Mouse (Mus musculus) bone marrow, adult 2 months (tissue): ENCODE measurements around the gene Rtp3. TPM values are rescaled to one million over a fixed set of nuclear protein-coding genes. Genes with fewer than 3 reads are reported as not detected.

Experiments
- H3K27ac ChIP-seq: fragments of 200-500 bp; 2 replicates; pipeline ENCODE4 v1.5.1; 2012; ENCODE audit warnings: low read depth, mild to moderate bottlenecking, control low read depth, inconsistent platforms, low read length; ENCODE audit not compliant: control insufficient read depth, poor library complexity, insufficient read depth
- H3K4me1 ChIP-seq: fragments of 200-500 bp; 2 replicates; pipeline ENCODE4 v1.6.1; 2011; ENCODE audit warnings: low read length; ENCODE audit not compliant: control insufficient read depth, insufficient read depth
- H3K4me3 ChIP-seq: fragments of 200-500 bp; replicated peaks from 2 replicates; pipeline ENCODE3; 2011; ENCODE audit warnings: mild to moderate bottlenecking, low read depth, low read length, control low read depth; ENCODE audit not compliant: control insufficient read depth
- CTCF ChIP-seq: fragments of 200-500 bp; IDR thresholded peaks from 2 replicates; pipeline ENCODE4 v1.5.1; 2011; ENCODE audit warnings: low read length, control low read depth; ENCODE audit not compliant: control insufficient read depth, insufficient read depth
- POLR2A ChIP-seq: fragments of 200-500 bp; IDR thresholded peaks from 2 replicates; pipeline ENCODE4 v1.6.1; 2011; ENCODE audit warnings: low read depth, mild to moderate bottlenecking, control low read depth, low read length, borderline replicate concordance; ENCODE audit not compliant: control insufficient read depth
- WGBS: fragments of 180-500 bp; shearing (Covaris S2); methylation state at CpG from one replicate; pipeline ENCODE4 v1.1.7; 2018; 5-methylcytosine and 5-hydroxymethylcytosine counted together
- polyA plus RNA-seq: library from polyadenylated mRNA; stranded (reverse); fragments of >200 nt; gene quantifications from 2 replicates; pipeline ENCODE4 v1.2.4, GENCODE M21; 2011; ENCODE audit warnings: low replicate concordance; ENCODE audit not compliant: missing spikeins, insufficient read depth, insufficient read length

The Rtp3 gene
- 0.75 and 0.93 TPM in 2 replicates for polyA plus RNA-seq

DNA sequence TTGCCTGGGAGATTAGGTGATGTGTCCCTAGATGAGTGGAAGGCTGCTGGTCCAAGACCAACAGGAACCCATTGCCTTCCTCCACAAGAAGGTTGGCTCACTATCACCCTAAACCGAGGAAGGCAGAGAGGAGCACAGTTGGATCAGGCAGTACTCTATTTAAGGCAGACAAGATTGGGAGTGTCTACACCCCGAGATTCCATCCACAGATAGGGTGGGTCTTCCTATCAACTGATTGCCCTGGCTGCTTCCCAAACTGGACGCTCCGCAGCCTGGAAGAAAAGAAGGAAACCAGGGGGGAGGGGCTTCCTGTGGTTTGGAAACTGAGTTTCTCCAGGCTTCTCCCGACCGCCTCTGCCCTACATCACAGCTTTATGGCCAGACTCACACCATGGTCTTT lies at the start of gene Rtp3:
Gene Rtp3 (minus strand): TSS at position 380 of the 400 bp plus-strand sequence.
- 56% methylated on average over 6 of the region's 6 CpGs for WGBS
- TF ChIP-seq POLR2A (no peak), CTCF (no peak)
- Histone ChIP-seq H3K4me3 (no peak within 1 kb of the TSS), H3K27ac (no peak within 1 kb of the TSS), H3K4me1 (no peaks in the 10 kb centered on the region; the same call in 1 of the 2 replicates)

DNA sequence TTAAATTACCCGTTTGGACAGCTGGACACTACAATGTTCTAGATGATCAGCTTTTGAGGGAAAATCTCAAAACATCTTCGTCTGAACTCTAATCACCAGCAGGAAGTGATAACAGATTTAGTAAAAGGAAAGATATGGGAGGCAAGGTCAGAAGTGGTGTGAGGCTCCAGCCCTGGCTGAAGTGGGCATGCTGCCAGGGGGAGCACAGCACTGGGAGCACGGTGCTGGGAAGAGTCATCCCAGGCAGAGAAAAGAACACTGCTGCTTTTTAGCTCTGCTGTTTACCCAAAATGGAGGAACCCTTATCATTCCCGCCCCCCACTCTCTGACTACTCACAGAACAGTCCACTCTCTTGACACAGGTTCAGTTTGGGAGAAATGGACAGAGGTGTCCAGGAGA lies 49.6 kb upstream of the Rtp3 start:
- 72% methylated on average over 4 of the region's 4 CpGs for WGBS

DNA sequence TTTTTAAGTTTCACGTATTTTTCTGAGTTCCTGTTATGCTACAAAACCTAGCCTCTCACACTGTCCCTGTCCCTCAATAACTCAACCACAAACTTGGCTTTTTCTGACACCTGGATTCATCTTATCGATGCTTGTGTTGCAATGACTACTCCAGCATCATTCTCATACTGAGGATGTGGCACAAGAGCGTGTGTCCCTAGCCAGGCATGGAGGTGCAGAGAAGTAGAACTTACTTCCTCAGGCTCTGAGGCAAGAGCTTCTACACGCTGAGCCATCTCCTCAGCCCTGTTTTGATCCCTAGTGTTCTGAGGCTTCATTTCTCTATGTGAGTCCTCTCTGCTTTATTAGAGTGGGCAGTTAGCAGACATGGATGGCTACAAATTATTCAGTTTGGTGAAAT lies 43.3 kb upstream of the Rtp3 start:
- peaks cover 5% of the 10 kb centered on the region for H3K4me1 ChIP-seq
- 45% methylated on average over 4 of the region's 4 CpGs for WGBS
- TF ChIP-seq POLR2A = no peak
- no peak for TF ChIP-seq CTCF
- H3K27ac ChIP-seq = no peak overlapping the region
- no peak overlapping the region for H3K4me3 ChIP-seq

More for the DNA sequence above, 49.6 kb upstream of the Rtp3 start:
- TF ChIP-seq CTCF (no peak), POLR2A (no peak)
- Histone ChIP-seq H3K27ac (no peak overlapping the region), H3K4me1 (peaks cover 3% of the 10 kb centered on the region), H3K4me3 (no peak overlapping the region)

DNA sequence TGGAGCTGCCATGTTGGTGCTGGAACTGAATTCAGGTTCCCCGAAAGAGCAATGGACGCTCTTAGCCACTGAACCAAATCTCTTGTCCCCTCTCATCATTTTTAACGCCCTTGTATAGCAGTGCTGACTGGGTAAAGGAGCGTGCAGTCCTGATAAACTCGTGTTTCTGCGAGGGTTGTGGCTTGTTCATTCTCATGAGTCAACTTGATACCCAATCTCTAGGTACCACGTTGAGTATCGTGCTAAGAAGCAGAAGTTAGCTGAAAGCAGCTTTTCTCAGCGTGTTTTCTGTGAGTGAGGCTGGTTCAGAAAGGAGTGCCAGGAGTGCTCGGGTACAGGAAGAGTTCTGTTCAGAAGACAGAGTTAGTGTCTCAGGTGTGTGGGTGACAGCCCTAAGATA lies 36.4 kb upstream of the Rtp3 start:
- Histone ChIP-seq H3K4me1 (no peaks in the 10 kb centered on the region; the same call in 1 of the 2 replicates), H3K4me3 (peak overlapping the region; percentile 14), H3K27ac (no peak overlapping the region)
- 66% methylated on average over 10 of the region's 10 CpGs for WGBS
- no peak for TF ChIP-seq CTCF

DNA sequence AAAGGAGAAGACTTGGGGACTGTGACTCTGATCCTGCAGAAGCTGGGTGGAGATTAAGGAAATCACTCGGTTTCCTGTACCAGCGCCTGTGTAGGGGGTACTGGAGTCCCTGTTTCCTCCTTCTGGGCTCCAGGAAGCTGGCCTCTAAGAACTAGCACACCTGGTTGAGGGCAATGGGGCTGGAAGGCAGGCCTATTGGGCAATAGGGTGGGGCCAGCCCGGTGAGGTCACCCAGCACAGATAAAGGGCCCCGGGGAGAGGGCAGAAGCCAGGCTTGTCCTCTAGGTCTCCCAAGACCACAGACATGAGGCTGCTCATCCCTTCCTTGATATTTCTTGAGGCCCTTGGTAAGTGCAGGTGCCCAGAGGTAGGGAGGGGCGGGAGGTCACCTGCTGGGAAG lies 28.6 kb upstream of the Rtp3 start, which contains the start of gene Ltf:
Gene Ltf (plus strand): TSS at position 250 of the 400 bp plus-strand sequence.
- TF ChIP-seq POLR2A (no peak; the same call in 1 of the 2 replicates), CTCF (no peak)
- 18% methylated on average over 5 of the region's 5 CpGs for WGBS
- Histone ChIP-seq H3K4me1 (no peaks in the 10 kb centered on the region; the same call in 1 of the 2 replicates), H3K4me3 (peak within 1 kb of the TSS; percentile 68), H3K27ac (peak within 1 kb of the TSS; percentile 81)

DNA sequence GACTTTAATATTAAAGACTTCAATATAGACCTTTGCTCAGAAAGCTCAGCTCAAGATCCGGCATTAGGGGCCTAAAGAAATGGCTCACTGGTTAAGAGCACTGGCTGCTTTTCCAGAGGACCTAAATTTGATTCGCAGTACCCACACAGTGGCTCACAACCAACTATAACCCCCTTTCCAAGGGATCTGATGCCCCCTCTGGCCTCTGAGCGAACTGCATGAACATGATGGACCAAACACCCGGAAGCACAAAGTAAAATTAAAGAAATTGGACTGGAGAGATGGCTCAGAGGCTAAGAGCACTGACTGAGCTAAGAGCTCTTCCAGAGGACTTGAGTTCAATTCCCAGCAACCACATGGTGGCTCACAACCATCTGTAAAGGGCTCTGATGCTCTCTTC lies 25.3 kb upstream of the Rtp3 start:
- Histone ChIP-seq H3K27ac (no peak overlapping the region), H3K4me3 (no peak overlapping the region), H3K4me1 (no peaks in the 10 kb centered on the region; the same call in 1 of the 2 replicates)
- WGBS = 81% methylated on average over 4 of the region's 4 CpGs
- TF ChIP-seq CTCF (no peak), POLR2A (no peak)

DNA sequence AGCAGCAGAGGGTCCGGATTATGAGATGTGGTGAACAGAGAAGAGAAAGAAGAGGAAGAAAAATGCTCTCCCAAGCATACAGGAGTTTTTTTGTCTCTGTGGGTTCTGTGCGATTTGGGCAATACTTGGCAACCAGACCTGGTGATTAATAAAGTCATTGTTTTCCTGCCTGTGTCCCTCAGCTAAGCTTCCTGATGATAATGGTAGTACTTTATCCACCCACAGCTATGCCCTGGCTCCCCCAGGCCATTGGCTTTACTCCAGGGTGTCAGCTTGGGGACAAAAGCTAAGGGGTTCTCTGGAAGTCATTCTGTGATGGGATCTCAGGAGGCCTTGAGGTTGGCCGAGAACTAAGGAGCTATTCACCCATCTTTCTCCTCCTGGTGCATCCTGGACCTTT lies 21.7 kb upstream of the Rtp3 start:
- TF ChIP-seq POLR2A (no peak), CTCF (no peak)
- WGBS = 43% methylated on average over 3 of the region's 3 CpGs
- no peak overlapping the region for H3K4me3 ChIP-seq
- H3K27ac ChIP-seq = peak overlapping the region; percentile 2; the same call in 1 of the 2 replicates
- H3K4me1 ChIP-seq = peaks cover 4% of the 10 kb centered on the region; the same call in 1 of the 2 replicates

DNA sequence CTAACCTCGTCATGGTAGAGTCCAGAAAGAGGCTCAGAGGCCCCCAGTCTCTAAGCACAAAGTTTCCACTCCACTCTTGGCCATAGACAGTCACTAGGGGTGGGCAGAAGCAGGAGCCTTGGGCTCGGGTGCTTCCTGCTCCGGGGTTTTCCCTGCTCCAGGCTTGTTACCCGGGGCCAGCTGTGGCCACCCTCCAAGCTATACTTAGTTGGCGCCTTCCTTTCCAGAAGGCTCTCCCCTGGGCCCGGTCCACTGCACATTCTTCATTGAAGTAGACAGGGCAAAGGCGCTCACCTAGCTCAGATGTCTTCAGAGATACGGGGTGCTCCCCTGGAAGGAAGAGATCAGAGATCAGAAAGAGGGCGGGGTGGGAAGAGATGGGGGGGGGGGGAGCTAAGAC lies 21.2 kb upstream of the Rtp3 start:
- peaks cover 4% of the 10 kb centered on the region; the same call in 1 of the 2 replicates for H3K4me1 ChIP-seq
- WGBS = 69% methylated on average over 9 of the region's 9 CpGs
- peak overlapping the region; percentile 38 for H3K27ac ChIP-seq
- H3K4me3 ChIP-seq = no peak overlapping the region
- TF ChIP-seq POLR2A (no peak), CTCF (no peak)

DNA sequence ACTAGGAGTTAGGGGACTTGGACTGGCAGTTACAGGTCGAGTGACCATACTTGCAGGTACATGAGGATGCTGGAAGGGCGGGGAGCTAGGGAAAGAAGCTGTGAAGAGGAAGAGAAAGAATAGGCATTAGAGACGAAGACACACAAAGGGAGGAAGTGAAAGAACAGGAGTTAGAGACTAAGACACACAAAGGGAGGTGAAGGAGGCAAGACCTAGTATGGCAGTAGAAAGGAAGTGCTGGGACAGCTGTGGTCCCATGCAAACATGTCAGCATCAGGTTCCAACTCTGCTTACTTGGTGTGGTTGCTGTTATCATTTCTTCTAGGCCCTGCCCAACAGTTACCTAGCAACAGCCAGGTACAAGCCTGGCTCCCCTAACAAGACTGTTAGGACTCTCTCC lies 19.4 kb upstream of the Rtp3 start:
- peaks cover 11% of the 10 kb centered on the region; the same call in 1 of the 2 replicates for H3K4me1 ChIP-seq
- 52% methylated on average over 3 of the region's 3 CpGs for WGBS
- TF ChIP-seq CTCF (no peak), POLR2A (no peak)
- H3K27ac ChIP-seq = peak overlapping the region; percentile 54; the same call in 1 of the 2 replicates
- H3K4me3 ChIP-seq = no peak overlapping the region
